Mouse (Mus musculus) CH12.LX (cell line): ENCODE results near the gene Arsk.

Experiments used
- CHD1 ChIP-seq: IDR thresholded peaks from 2 replicates; pipeline ENCODE4 v1.6.1; 2012; ENCODE audit warnings: low read depth, low read length, improper control_type of control experiment, inconsistent platforms
- CTCF ChIP-seq, 2 experiments: IDR thresholded peaks in 1 of 2; conservative IDR thresholded peaks in 1 of 2; 2 replicates each; pipeline ENCODE4 v1.5.1; 2011 to 2012; ENCODE audit warnings: low read depth in 2 of 2, low read length in 2 of 2, improper control_type of control experiment in 1 of 2, inconsistent platforms in 1 of 2, mild to moderate bottlenecking in 1 of 2, moderate library complexity in 1 of 2
- JUND ChIP-seq: conservative IDR thresholded peaks from 2 replicates; pipeline ENCODE4 v1.6.1; 2011; ENCODE audit warnings: low read depth, low read length, improper control_type of control experiment
- TBP ChIP-seq: conservative IDR thresholded peaks from 2 replicates; pipeline ENCODE4 v1.6.1; 2011; ENCODE audit warnings: low read depth, low read length, improper control_type of control experiment
- ZMIZ1 ChIP-seq: IDR thresholded peaks from 2 replicates; pipeline ENCODE4 v1.6.1; 2012; ENCODE audit warnings: low read depth, mild to moderate bottlenecking, inconsistent platforms, low read length, improper control_type of control experiment

- no peak for TF ChIP-seq JUND
- TF ChIP-seq ZMIZ1, result no peak
- no peak for TF ChIP-seq CTCF (conservative IDR thresholded peaks at IDR 0.05 in 1 of 2, IDR thresholded peaks at IDR 0.05 in 1 of 2; ENCODE audit: low read depth in 2 of 2, low read length in 2 of 2)
- no peak for TF ChIP-seq CHD1
- TF ChIP-seq TBP, result no peak
Observed at GRCm38 (mm10) chr13:76062569-76062968, 35.9 kb downstream of the Arsk start.
